Mouse (Mus musculus): Measurements from ENCODE around the gene Pinlyp. TPM values are rescaled to one million over a fixed set of nuclear protein-coding genes. Genes with fewer than 3 reads are reported as not detected.

Pinlyp gene
- not detected for polyA plus RNA-seq (2017; shearing (Covaris generic))

DNA sequence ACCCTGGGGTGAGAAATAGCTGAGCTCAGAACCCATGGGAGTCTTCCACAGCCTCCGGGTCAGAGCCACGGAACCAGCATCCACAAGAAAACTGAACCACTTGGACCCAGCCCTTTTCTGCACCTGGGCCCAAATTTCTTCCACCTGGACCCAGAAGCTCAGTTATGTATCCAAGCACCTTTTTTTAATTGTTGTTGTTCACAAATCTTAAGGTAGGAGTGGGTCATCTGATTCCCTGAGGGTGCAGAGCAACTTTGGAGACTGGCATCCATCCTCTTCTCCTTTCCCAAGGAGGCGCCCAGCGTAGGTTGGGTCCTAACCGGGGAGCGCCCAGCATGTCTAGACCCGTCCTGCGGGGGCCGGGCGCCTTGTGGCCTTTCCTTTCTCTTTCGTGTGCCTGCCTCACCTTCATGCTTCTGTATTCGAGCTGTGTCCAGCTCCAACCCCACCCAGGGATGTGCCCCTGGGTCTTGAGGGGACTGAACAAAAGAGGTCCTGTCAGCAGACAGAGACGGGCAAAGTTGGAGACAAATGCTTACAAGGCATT lies at the start of gene Pinlyp, which contains the start of gene Xrcc1:
Gene Pinlyp, minus strand, starts transcription at position 51 of the 547 bp plus-strand sequence.
Gene Xrcc1, plus strand, starts transcription at position 222 of the 547 bp plus-strand sequence.

DNA sequence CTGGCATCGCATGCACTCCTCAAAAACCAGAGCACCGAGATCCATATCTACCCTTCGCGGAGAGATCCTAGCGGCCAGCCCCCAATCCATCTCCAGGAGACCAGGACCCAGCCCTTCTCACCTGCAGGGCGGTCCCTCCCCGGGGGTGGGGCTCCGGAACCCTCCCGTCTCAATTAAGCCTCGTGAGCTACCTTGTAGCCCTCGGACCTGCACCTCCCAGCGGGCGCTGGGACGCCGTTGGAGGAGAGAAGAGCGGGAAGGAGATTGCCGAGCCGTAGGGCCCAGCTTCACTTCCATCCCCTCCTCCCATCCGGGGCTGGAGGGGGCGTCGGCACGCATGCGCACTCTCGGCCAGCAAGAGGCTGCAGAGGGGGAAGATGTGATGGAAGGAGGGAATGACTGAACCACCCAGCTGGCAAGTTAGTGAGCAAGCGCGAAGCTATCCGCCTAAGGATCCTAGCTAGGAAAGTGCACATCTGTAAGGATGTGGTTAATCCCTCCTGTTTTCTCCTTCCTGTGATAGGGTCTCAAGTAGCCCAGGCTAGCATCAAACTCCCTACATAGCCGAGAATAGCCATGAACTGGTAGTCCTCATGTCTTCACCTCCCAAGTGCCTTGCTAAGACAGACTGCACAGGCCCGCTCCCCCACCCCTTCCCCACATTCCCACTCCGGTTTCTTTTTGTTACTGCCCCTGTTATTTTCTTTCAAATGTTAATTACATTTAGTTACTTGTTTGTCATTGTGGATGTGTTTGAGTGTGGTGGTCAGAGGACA lies 41.6 kb upstream of the Pinlyp start, which contains the start of the genes Ethe1 and Zfp575:
Gene Ethe1, plus strand, starts transcription at position 214 of the 776 bp plus-strand sequence.
Gene Zfp575, minus strand, starts transcription at position 312 of the 776 bp plus-strand sequence.

DNA sequence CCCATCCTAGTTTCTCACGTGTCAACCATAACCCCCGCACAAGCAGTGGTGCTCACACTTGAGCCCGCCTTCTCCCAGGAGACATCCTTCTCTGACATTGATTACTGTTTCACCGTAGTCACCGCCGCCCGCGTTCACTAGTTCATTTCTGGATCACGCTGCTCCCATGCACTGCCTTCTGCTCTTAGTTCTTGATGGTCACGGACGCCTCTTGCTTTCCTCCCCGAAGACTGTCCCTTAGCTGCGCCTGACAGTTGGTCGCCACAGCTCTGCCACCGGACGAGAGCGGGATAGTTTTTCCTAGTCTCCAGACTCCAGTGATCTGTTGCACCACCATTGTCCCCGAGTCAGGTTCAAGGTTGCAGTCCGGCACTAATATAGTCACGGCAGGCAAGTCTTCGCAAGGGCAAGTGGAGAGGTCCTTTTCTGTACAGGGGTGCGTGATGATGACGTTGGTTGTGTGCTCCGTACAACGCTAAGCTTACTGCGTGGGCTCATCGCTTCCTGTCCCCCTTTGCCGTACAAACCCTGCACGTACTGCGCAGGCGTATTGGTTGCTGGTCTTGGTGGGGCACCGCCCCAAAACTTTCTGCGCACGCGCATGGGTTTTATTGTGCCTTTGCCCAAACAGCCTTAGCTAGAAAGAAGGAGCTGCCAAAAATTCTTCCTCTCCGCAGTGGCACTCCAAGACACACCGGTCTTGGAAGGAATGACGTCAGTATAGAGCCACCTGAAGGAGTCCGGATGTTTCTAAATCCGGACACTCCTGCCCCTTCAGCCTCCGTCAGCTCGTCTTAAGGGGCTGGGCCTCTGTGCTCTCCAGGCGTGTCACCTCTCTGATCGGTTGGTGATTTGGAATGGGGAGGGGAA lies 15.6 kb downstream of the Pinlyp start, which contains the start of gene Irgq:
Gene Irgq, plus strand, starts transcription at position 628 of the 870 bp plus-strand sequence.

GRCm38 (mm10) chr7:24512355-24512754 lies 33.6 kb downstream of the Pinlyp start, which contains the start of gene AC161166.1:
TSS of gene AC161166.1 (minus strand) at chr7:24512455.

DNA sequence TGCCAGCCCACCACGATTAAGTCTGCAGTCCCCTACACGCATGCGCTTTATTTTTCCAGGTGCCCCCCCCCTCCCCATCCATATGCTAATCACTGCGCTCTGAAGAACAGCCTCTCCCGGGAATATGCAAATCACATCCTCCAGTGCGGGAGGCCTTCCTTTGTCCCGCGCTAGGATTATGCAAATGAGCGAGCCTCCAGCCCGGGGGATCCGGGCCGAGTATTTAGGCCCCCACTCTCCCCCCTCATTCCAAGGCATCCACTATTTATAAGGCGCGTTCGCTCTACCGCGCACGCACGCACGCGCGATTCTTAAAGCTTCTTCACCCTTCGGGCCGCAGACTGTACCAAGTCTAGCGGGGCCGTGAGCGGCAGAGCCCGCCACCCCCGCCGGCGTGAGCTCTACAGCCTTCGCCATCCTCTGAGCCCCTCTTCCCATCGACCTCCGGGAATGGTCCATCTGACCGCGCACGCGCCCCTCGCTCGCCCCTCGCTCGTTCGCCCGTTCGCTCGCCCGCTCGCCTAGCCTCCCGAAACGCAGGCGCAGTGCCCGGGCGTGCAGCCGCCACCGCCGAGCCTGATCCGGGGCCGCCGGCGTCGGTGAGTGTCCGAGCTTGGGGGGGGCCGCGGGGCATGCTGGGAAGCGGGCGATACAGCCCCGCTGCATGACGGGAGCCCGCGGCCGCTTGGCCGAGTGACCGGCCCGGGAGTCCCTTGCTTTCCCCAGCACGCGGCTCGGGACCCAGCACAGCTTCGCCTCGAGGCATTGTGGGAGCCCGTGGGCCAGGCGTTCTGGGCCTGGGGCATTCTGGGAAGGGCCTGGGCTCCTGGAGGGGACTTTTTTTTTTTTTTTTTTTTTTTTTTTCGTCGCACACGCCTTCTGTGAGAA lies 38.8 kb downstream of the Pinlyp start, which contains the start of gene Zfp428:
Gene Zfp428, plus strand, starts transcription at position 169 of the 888 bp plus-strand sequence.

Other genes starting within 250 kb of the Pinlyp start
- 28.4 TPM for gene Zfp61, start 244.9 kb downstream of the Pinlyp start, polyA plus RNA-seq (2017; shearing (Covaris generic))
- gene Zfp94, start 229.5 kb downstream of the Pinlyp start, polyA plus RNA-seq (2017; shearing (Covaris generic)) = 16.9 TPM
- gene Tescl, start 212.2 kb downstream of the Pinlyp start, polyA plus RNA-seq (2017; shearing (Covaris generic)) = not detected
- not detected for gene Lypd5, start 196.9 kb downstream of the Pinlyp start, polyA plus RNA-seq (2017; shearing (Covaris generic))
- 174 TPM for gene Kcnn4, start 175.9 kb downstream of the Pinlyp start, polyA plus RNA-seq (2017; shearing (Covaris generic))
- gene Smg9, start 146.5 kb downstream of the Pinlyp start, polyA plus RNA-seq (2017; shearing (Covaris generic)) = 61.3 TPM
- gene Irgc1, start 93.8 kb downstream of the Pinlyp start, polyA plus RNA-seq (2017; shearing (Covaris generic)) = not detected
- 0.96 TPM for gene Plaur, start 83.6 kb downstream of the Pinlyp start, polyA plus RNA-seq (2017; shearing (Covaris generic))
- not detected for gene Cadm4, start 64.1 kb downstream of the Pinlyp start, polyA plus RNA-seq (2017; shearing (Covaris generic))
- 1.6 TPM for gene Zfp428, start 39.1 kb downstream of the Pinlyp start, polyA plus RNA-seq (2017; shearing (Covaris generic))
- gene AC161166.1, start 33.7 kb downstream of the Pinlyp start, polyA plus RNA-seq (2017; shearing (Covaris generic)) = not detected
- gene Irgq, start 15.4 kb downstream of the Pinlyp start, polyA plus RNA-seq (2017; shearing (Covaris generic)) = 1.2 TPM
- 74.3 TPM for gene Xrcc1, start 171 bp upstream of the Pinlyp start, polyA plus RNA-seq (2017; shearing (Covaris generic))
- 19.8 TPM for gene Ethe1, start 41.4 kb upstream of the Pinlyp start, polyA plus RNA-seq (2017; shearing (Covaris generic))
- gene Zfp575, start 41.5 kb upstream of the Pinlyp start, polyA plus RNA-seq (2017; shearing (Covaris generic)) = 0.21 TPM
- 0.89 TPM for gene Phldb3, start 64.6 kb upstream of the Pinlyp start, polyA plus RNA-seq (2017; shearing (Covaris generic))
- not detected for gene Lypd3, start 90.4 kb upstream of the Pinlyp start, polyA plus RNA-seq (2017; shearing (Covaris generic))
- gene Tex101, start 130.6 kb upstream of the Pinlyp start, polyA plus RNA-seq (2017; shearing (Covaris generic)) = not detected
- not detected for gene BC049730, start 163.1 kb upstream of the Pinlyp start, polyA plus RNA-seq (2017; shearing (Covaris generic))
- gene Gm4763, start 180.8 kb upstream of the Pinlyp start, polyA plus RNA-seq (2017; shearing (Covaris generic)) = not detected
- 0.21 TPM for gene Cd177, start 214.2 kb upstream of the Pinlyp start, polyA plus RNA-seq (2017; shearing (Covaris generic))
- not detected for gene Ceacam10, start 231.1 kb upstream of the Pinlyp start, polyA plus RNA-seq (2017; shearing (Covaris generic))

Data from inflammation-experienced regulatory T-cells, adult 16 weeks (primary cell).